Mouse (Mus musculus): Measurements from ENCODE around the gene Tmem44.

GRCm38 (mm10) chr16:30490791-30491190 lies 59.9 kb downstream of the Tmem44 start:
- TF ChIP-seq GATA1 (IDR thresholded peaks at IDR 0.05; ENCODE audit: borderline replicate concordance, low read length) (no peak), FLI1 (IDR thresholded peaks at IDR 0.05; ENCODE audit: low read length) (no peak)

All from megakaryocyte, embryonic 14.5 days (primary cell).